Mouse (Mus musculus) bone marrow, adult 2 months (tissue): Measurements from ENCODE around the gene Sergef. TPM values are rescaled to one million over a fixed set of nuclear protein-coding genes. Genes with fewer than 3 reads are reported as not detected.

Experiments used
- H3K27ac ChIP-seq: fragments of 200-500 bp; 2 replicates; pipeline ENCODE4 v1.5.1; 2012; ENCODE audit warnings: low read depth, mild to moderate bottlenecking, control low read depth, inconsistent platforms, low read length; ENCODE audit not compliant: control insufficient read depth, poor library complexity, insufficient read depth
- H3K4me1 ChIP-seq: fragments of 200-500 bp; 2 replicates; pipeline ENCODE4 v1.6.1; 2011; ENCODE audit warnings: low read length; ENCODE audit not compliant: control insufficient read depth, insufficient read depth
- H3K4me3 ChIP-seq: fragments of 200-500 bp; replicated peaks from 2 replicates; pipeline ENCODE3; 2011; ENCODE audit warnings: mild to moderate bottlenecking, low read depth, low read length, control low read depth; ENCODE audit not compliant: control insufficient read depth
- CTCF ChIP-seq: fragments of 200-500 bp; IDR thresholded peaks from 2 replicates; pipeline ENCODE4 v1.5.1; 2011; ENCODE audit warnings: low read length, control low read depth; ENCODE audit not compliant: control insufficient read depth, insufficient read depth
- POLR2A ChIP-seq: fragments of 200-500 bp; IDR thresholded peaks from 2 replicates; pipeline ENCODE4 v1.6.1; 2011; ENCODE audit warnings: low read depth, mild to moderate bottlenecking, control low read depth, low read length, borderline replicate concordance; ENCODE audit not compliant: control insufficient read depth
- WGBS: fragments of 180-500 bp; shearing (Covaris S2); methylation state at CpG from one replicate; pipeline ENCODE4 v1.1.7; 2018; 5-methylcytosine and 5-hydroxymethylcytosine counted together
- polyA plus RNA-seq: library from polyadenylated mRNA; stranded (reverse); fragments of >200 nt; gene quantifications from 2 replicates; pipeline ENCODE4 v1.2.4, GENCODE M21; 2011; ENCODE audit warnings: low replicate concordance; ENCODE audit not compliant: missing spikeins, insufficient read depth, insufficient read length

The Sergef gene
- polyA plus RNA-seq, 1 experiment, result 6.5 TPM

GRCm38 (mm10) chr7:46551173-46551572 is 88.4 kb downstream of the Sergef start:
- 85% methylated on average over 7 of the region's 7 CpGs for WGBS
- no peak overlapping the region for H3K27ac ChIP-seq
- TF ChIP-seq POLR2A, result no peak
- TF ChIP-seq CTCF, result no peak
- H3K4me1 ChIP-seq, result peaks cover 3% of the 10 kb centered on the region; the same call in 1 of the 2 replicates
- no peak overlapping the region for H3K4me3 ChIP-seq

GRCm38 (mm10) chr7:46548124-46548523 is 91.5 kb downstream of the Sergef start:
- Histone ChIP-seq H3K4me3 (no peak overlapping the region), H3K27ac (no peak overlapping the region), H3K4me1 (peaks cover 3% of the 10 kb centered on the region; the same call in 1 of the 2 replicates)
- 86% methylated on average over 3 of the region's 3 CpGs for WGBS
- TF ChIP-seq CTCF, result no peak
- no peak for TF ChIP-seq POLR2A

- TF ChIP-seq CTCF (no peak), POLR2A (no peak)
- peaks cover 3% of the 10 kb centered on the region; the same call in 1 of the 2 replicates for H3K4me1 ChIP-seq
- 78% methylated on average over 3 of the region's 3 CpGs for WGBS
- H3K4me3 ChIP-seq, result no peak overlapping the region
- H3K27ac ChIP-seq, result no peak overlapping the region
Observed at GRCm38 (mm10) chr7:46547642-46548041, 92.0 kb downstream of the Sergef start.

GRCm38 (mm10) chr7:46546539-46546938 is 93.1 kb downstream of the Sergef start:
- no peak overlapping the region for H3K27ac ChIP-seq
- no peak overlapping the region for H3K4me3 ChIP-seq
- peaks cover 3% of the 10 kb centered on the region; the same call in 1 of the 2 replicates for H3K4me1 ChIP-seq
- 7% methylated on average over 4 of the region's 4 CpGs for WGBS
- TF ChIP-seq CTCF (no peak), POLR2A (no peak)

- Histone ChIP-seq H3K27ac (no peak overlapping the region), H3K4me1 (peaks cover 3% of the 10 kb centered on the region; the same call in 1 of the 2 replicates), H3K4me3 (no peak overlapping the region)
- no peak for TF ChIP-seq CTCF
- no peak for TF ChIP-seq POLR2A
- 15% methylated on average over 12 of the region's 12 CpGs for whole genome bisulfite sequencing
Observed at GRCm38 (mm10) chr7:46544195-46544641, 95.4 kb downstream of the Sergef start.

- TF ChIP-seq CTCF (no peak), POLR2A (no peak)
Observed at GRCm38 (mm10) chr7:46542117-46542516, 97.5 kb downstream of the Sergef start.

GRCm38 (mm10) chr7:46540616-46541015 is 99.0 kb downstream of the Sergef start:
- no peaks in the 10 kb centered on the region; the same call in 1 of the 2 replicates for H3K4me1 ChIP-seq
- H3K4me3 ChIP-seq, result no peak overlapping the region
- H3K27ac ChIP-seq, result no peak overlapping the region
- no peak for TF ChIP-seq CTCF
- no peak for TF ChIP-seq POLR2A
- WGBS, result 73% methylated on average over 1 of the region's 1 CpGs

More at GRCm38 (mm10) chr7:46542117-46542516, 97.5 kb downstream of the Sergef start:
- peaks cover 3% of the 10 kb centered on the region; the same call in 1 of the 2 replicates for H3K4me1 ChIP-seq
- WGBS, result 85% methylated on average over 3 of the region's 3 CpGs
- H3K4me3 ChIP-seq, result no peak overlapping the region
- no peak overlapping the region for H3K27ac ChIP-seq

GRCm38 (mm10) chr7:46536456-46537097 is 103.0 kb downstream of the Sergef start:
- no peak overlapping the region for H3K4me3 ChIP-seq
- no peak overlapping the region for H3K27ac ChIP-seq
- WGBS, result 46% methylated on average over 9 of the region's 9 CpGs
- TF ChIP-seq CTCF (no peak), POLR2A (no peak)
- peaks cover 1% of the 10 kb centered on the region for H3K4me1 ChIP-seq

- TF ChIP-seq CTCF (peak; percentile 14; the same call in 1 of the 2 replicates), POLR2A (no peak)
- Histone ChIP-seq H3K27ac (no peak overlapping the region), H3K4me1 (peaks cover 2% of the 10 kb centered on the region), H3K4me3 (no peak overlapping the region)
- 53% methylated on average over 10 of the region's 10 CpGs for WGBS
Observed at GRCm38 (mm10) chr7:46535429-46535799, 104.2 kb downstream of the Sergef start.
